Mouse (Mus musculus) neural tube, embryonic 14.5 days (tissue): ENCODE measurements around the gene Gm17949. TPM values are rescaled to one million over a fixed set of nuclear protein-coding genes. Genes with fewer than 3 reads are reported as not detected.
A peak's percentile ranks its signal among the peaks of the same experiment; 100 is the strongest.

Experiments
- ATAC-seq: fragments of 200-750 bp; cut with Nextera tagmentation; 2 replicates; pipeline ENCODE4 v1.8.0; 2017; ENCODE audit warnings: low read depth, mild to moderate bottlenecking, moderate TSS enrichment, moderate library complexity
- H3K27ac ChIP-seq: fragments of 300-500 bp; sonication (generic); 2 replicates; pipeline ENCODE4 v1.5.1; 2014; ENCODE audit warnings: low read depth, mild to moderate bottlenecking, control low read depth, low read length, moderate library complexity, mixed read lengths
- H3K27me3 ChIP-seq: fragments of 300-500 bp; sonication (generic); 2 replicates; pipeline ENCODE4 v1.6.1; 2014; ENCODE audit warnings: low read length; ENCODE audit not compliant: control insufficient read depth, insufficient read depth
- H3K36me3 ChIP-seq: fragments of 300-500 bp; sonication (generic); 2 replicates; pipeline ENCODE4 v1.6.1; 2014; ENCODE audit warnings: low read length, mixed read lengths; ENCODE audit not compliant: control insufficient read depth, insufficient read depth
- H3K4me1 ChIP-seq: fragments of 300-500 bp; sonication (generic); 2 replicates; pipeline ENCODE4 v1.6.1; 2014; ENCODE audit warnings: low read length; ENCODE audit not compliant: control insufficient read depth, insufficient read depth
- H3K4me2 ChIP-seq: fragments of 300-500 bp; sonication (generic); 2 replicates; pipeline ENCODE4 v1.6.1; 2014; ENCODE audit warnings: mild to moderate bottlenecking, low read depth, low read length, control low read depth
- H3K4me3 ChIP-seq: fragments of 300-500 bp; sonication (generic); 2 replicates; pipeline ENCODE4 v1.5.1; 2014; ENCODE audit warnings: low read depth, low read length, control low read depth, mixed read lengths
- H3K9ac ChIP-seq: fragments of 300-500 bp; sonication (generic); replicated peaks from 2 replicates; pipeline ENCODE4 v1.6.1; 2014; ENCODE audit warnings: low read depth, mild to moderate bottlenecking, control low read depth, low read length, mixed read lengths
- H3K9me3 ChIP-seq: fragments of 300-500 bp; sonication (generic); 2 replicates; pipeline ENCODE4 v1.6.1; 2016; ENCODE audit warnings: low read length; ENCODE audit not compliant: control insufficient read depth
- WGBS: fragments of 180-500 bp; shearing (Covaris S2); extraction: QIAGEN DNeasy Blood & Tissue Kit; methylation state at CpG from one replicate; pipeline ENCODE4 v1.1.7; 2014; 5-methylcytosine and 5-hydroxymethylcytosine counted together
- polyA plus RNA-seq: library from polyadenylated mRNA; unstranded; fragments of >200 nt; fragmentation: Nextera tagmentation; extraction: Ambion mirVana; gene quantifications from 2 replicates; pipeline ENCODE4 v1.2.1, GENCODE M21; 2014

The Gm17949 gene
- polyA plus RNA-seq, 1 experiment from 2014 or later: 0.63 TPM

GRCm38 (mm10) chr17:57056246-57056645 is 45.0 kb downstream of the Gm17949 start:
- WGBS: 90% methylated on average over 3 of the region's 3 CpGs
- 0 out of 2 replicates have a peak, but pooled peaks cover 3% of the 10 kb centered on the region for H3K4me1 ChIP-seq
- no peak overlapping the region for H3K4me2 ChIP-seq
- H3K4me3 ChIP-seq: no peak overlapping the region
- no peak overlapping the region for H3K27ac ChIP-seq
- peaks cover 26% of the 10 kb centered on the region for H3K36me3 ChIP-seq
- ATAC-seq: no peak
- H3K27me3 ChIP-seq: peaks cover 1% of the 10 kb centered on the region; the same call in 1 of the 2 replicates
- H3K9me3 ChIP-seq: no peaks in the 10 kb centered on the region
- H3K9ac ChIP-seq: no peak overlapping the region

- H3K4me1 ChIP-seq: peaks cover 8% of the 10 kb centered on the region; the same call in 1 of the 2 replicates
- H3K4me2 ChIP-seq: peak within 1 kb of the TSS; percentile 58
- H3K36me3 ChIP-seq: peaks cover 10% of the 10 kb centered on the region; the same call in 1 of the 2 replicates
- peak within 1 kb of the TSS; percentile 67 for H3K9ac ChIP-seq
- H3K27me3 ChIP-seq: peaks cover 23% of the 10 kb centered on the region
- H3K4me3 ChIP-seq: peak within 1 kb of the TSS; percentile 78
- peak; percentile 19 for ATAC-seq
- WGBS: 0% methylated on average over 19 of the region's 22 CpGs
- H3K27ac ChIP-seq: peak within 1 kb of the TSS; percentile 70
- H3K9me3 ChIP-seq: no peaks in the 10 kb centered on the region
These were observed 47.7 kb downstream of the Gm17949 start, which contains the start of gene Crb3 for GRCm38 (mm10) chr17:57058891-57059485. Crb3 (plus strand) TSS chr17:57059105.

- Histone ChIP-seq H3K36me3 (peaks cover 10% of the 10 kb centered on the region; the same call in 1 of the 2 replicates), H3K4me1 (peaks cover 8% of the 10 kb centered on the region; the same call in 1 of the 2 replicates), H3K9ac (peak within 1 kb of the TSS; percentile 67), H3K4me2 (peak within 1 kb of the TSS; percentile 58), H3K4me3 (peak within 1 kb of the TSS; percentile 78), H3K27me3 (peaks cover 23% of the 10 kb centered on the region), H3K27ac (peak within 1 kb of the TSS; percentile 70), H3K9me3 (no peaks in the 10 kb centered on the region)
- WGBS: under 1% methylated on average over 33 of the region's 45 CpGs
- peak; percentile 85 for ATAC-seq
These were observed 48.3 kb downstream of the Gm17949 start, which contains the start of gene Slc25a23 for GRCm38 (mm10) chr17:57059486-57059977. Slc25a23 (minus strand) TSS chr17:57059863.

- Histone ChIP-seq H3K27me3 (peaks cover 23% of the 10 kb centered on the region), H3K4me3 (peak overlapping the region; percentile 78), H3K9me3 (no peaks in the 10 kb centered on the region), H3K9ac (peak overlapping the region; percentile 41), H3K27ac (peak overlapping the region; percentile 70), H3K36me3 (peaks cover 5% of the 10 kb centered on the region; the same call in 1 of the 2 replicates), H3K4me1 (peaks cover 8% of the 10 kb centered on the region; the same call in 1 of the 2 replicates), H3K4me2 (peak overlapping the region; percentile 58)
- WGBS: under 1% methylated on average over 44 of the region's 44 CpGs
- ATAC-seq: peak; percentile 89
These were observed 49.0 kb downstream of the Gm17949 start for GRCm38 (mm10) chr17:57060231-57060801.

- Histone ChIP-seq H3K27me3 (peaks cover 23% of the 10 kb centered on the region), H3K4me1 (peaks cover 8% of the 10 kb centered on the region; the same call in 1 of the 2 replicates), H3K9me3 (no peaks in the 10 kb centered on the region), H3K27ac (no peak overlapping the region), H3K9ac (no peak overlapping the region), H3K36me3 (peaks cover 5% of the 10 kb centered on the region; the same call in 1 of the 2 replicates), H3K4me3 (peak overlapping the region; percentile 78; the same call in 1 of the 2 replicates), H3K4me2 (peak overlapping the region; percentile 58)
- 40% methylated on average over 10 of the region's 10 CpGs for WGBS
- ATAC-seq: no peak
These were observed 49.8 kb downstream of the Gm17949 start for GRCm38 (mm10) chr17:57061069-57061468.

GRCm38 (mm10) chr17:57062011-57062521 is 50.8 kb downstream of the Gm17949 start:
- WGBS: 1% methylated on average over 39 of the region's 39 CpGs
- H3K27me3 ChIP-seq: peaks cover 23% of the 10 kb centered on the region
- peak overlapping the region; percentile 25 for H3K4me3 ChIP-seq
- H3K4me2 ChIP-seq: peak overlapping the region; percentile 35; the same call in 1 of the 2 replicates
- no peak for ATAC-seq
- H3K27ac ChIP-seq: no peak overlapping the region
- no peak overlapping the region for H3K9ac ChIP-seq
- H3K4me1 ChIP-seq: peaks cover 8% of the 10 kb centered on the region; the same call in 1 of the 2 replicates
- H3K9me3 ChIP-seq: no peaks in the 10 kb centered on the region
- no peaks in the 10 kb centered on the region for H3K36me3 ChIP-seq

- Histone ChIP-seq H3K9ac (no peak overlapping the region), H3K4me1 (peaks cover 8% of the 10 kb centered on the region; the same call in 1 of the 2 replicates), H3K4me3 (0 out of 2 replicates have a peak overlapping the region, but pooled peaks have one; percentile 25), H3K27me3 (peaks cover 23% of the 10 kb centered on the region), H3K4me2 (0 out of 2 replicates have a peak overlapping the region, but pooled peaks have one; percentile 35), H3K36me3 (no peaks in the 10 kb centered on the region), H3K9me3 (no peaks in the 10 kb centered on the region), H3K27ac (no peak overlapping the region)
- WGBS: under 1% methylated on average over 22 of the region's 22 CpGs
- ATAC-seq: no peak
These were observed 51.3 kb downstream of the Gm17949 start for GRCm38 (mm10) chr17:57062548-57062947.

GRCm38 (mm10) chr17:57063031-57063430 is 51.8 kb downstream of the Gm17949 start:
- WGBS: 5% methylated on average over 8 of the region's 8 CpGs
- H3K27me3 ChIP-seq: peaks cover 23% of the 10 kb centered on the region
- H3K9ac ChIP-seq: no peak overlapping the region
- no peaks in the 10 kb centered on the region for H3K9me3 ChIP-seq
- no peak overlapping the region for H3K4me2 ChIP-seq
- H3K4me3 ChIP-seq: no peak overlapping the region
- no peaks in the 10 kb centered on the region for H3K36me3 ChIP-seq
- no peak overlapping the region for H3K27ac ChIP-seq
- no peak for ATAC-seq
- peaks cover 8% of the 10 kb centered on the region; the same call in 1 of the 2 replicates for H3K4me1 ChIP-seq
